Mouse (Mus musculus) 3134 (cell line): Measurements from ENCODE around the gene Snf8.
A peak's percentile ranks its signal among the peaks of the same experiment; 100 is the strongest.

Experiments used
- DNase-seq: peaks from one replicate; pipeline ENCODE4 v3.0.0-alpha.2; 2011; ENCODE audit warnings: low spot score; ENCODE audit not compliant: insufficient read length; ENCODE audit errors: extremely low read depth

Gene Snf8

DNA sequence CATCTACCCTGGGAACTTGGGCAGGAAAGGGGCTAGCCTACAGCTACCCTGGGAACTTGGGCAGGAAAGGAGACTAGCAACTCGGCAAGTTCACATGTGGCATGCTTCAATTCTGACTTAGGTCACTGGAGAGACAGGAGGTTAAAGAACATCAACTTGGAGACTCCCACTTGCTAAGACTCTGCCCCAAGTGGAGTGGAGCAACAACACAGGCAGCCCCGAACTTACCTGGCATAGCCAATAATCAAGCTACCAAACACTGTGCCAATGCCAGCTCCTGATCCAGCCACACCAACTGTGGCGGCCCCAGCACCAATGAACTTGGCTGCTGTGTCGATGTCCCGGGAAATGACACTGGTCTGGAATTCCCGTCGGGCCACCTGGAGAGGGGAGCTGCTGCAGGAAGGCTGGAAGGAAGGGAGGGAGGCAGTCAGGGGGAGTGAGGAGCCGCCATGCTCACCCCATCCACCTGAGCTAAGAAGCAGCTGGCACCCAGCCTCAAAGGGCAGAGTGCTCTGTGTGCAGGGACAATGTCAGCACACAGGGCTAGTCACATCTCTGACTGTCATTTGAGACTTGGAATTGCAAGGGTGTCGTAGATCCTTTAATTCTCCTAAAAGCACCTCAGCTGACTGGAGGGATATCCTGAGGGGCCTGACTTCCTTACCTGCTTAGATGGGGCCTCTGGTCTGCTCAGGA is 38.8 kb downstream of the Snf8 start:
- no peak for DNase-seq

DNA sequence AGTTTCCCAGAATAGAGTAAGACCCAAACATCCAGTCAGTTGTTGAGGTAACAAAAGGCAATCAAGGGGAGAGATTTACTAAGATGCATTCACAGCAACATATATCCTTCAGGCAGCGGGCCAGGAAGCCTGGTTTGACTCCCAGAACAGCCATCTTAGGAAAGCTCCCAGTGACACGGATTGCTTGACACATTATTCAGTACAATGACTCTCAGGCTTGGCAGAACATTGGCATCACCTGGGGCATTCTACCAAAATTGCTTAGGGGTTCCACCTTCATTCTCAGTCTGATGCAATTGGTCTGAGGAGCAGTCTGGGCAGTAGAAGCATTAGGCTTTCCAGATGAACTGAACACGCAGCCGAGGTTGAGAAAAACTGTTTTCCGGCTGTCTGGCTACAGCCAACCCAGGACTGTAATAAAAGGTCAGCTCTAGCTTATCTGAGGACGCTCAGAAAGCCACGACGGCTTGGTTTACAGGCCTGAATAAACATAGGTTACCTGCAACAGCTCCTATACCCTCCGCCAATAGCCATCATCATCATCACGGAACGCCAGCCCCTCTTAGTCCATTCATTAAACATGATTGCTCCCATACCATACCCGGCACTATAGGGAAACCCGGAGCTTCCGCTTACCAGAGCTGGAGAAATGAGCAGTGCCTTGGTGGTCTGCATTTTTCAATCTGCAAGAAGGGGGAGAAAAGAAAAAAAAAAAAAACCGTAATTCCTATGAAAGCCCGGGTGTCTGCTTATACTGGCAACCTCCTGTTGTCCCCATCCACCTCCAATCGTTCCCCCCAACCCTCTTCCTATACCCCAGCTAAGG is 39.9 kb downstream of the Snf8 start:
- DNase-seq, result no peak

DNA sequence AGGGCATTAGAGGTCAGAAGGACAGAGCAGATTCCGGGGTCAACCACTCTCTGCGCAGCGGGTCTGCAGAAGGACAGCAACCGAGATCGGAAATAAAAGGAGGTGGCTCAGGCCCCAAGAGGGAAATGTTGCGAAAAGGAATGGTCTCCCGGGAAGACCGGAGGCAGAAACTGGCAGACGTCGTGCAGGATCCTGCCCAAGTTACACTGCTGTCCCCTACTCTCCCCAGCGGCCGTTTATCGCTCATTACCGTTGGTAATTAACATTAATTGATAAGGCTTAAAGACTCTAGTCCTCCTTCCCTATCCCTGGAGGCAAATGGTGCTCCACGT is 40.5 kb downstream of the Snf8 start:
- DNase-seq, result no peak

DNA sequence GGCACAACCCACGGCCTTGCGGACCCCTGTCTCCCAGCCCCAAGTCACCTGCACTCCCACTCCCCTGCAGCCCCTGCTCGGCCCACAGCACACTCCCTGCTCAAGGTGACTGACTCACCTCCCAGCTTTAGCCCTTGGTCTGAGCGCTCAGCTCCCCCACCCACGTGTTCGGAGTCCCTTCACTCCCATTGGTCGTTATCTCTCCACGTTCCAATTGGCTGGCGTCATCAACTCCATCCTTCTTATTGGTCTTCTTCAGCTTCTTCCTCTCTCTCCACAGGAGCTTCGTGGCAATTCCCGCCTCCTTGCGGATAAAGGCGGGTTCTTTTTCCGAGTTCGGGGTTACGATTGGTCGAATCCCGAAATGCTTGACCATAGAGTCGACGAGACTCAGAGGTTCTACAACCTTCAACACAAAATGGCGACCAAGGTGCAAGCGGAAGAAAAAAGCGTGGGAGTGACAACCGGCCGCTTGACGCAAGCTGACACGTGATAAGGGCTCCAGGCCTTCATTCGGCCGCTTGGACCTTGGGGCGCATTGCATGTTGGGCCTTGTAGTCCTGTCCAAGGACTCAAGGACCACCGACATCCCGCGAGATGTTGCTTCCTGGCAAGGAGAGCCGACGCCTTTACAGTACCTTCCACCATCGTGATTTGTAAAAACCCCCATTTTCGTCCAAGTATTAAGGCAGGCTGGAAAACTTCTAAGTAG is 41.0 kb downstream of the Snf8 start, which contains the start of gene Atp5g1:
Atp5g1 (minus strand) TSS at position 162 of the 712 bp plus-strand sequence.
- DNase-seq, result peak; percentile 97

DNA sequence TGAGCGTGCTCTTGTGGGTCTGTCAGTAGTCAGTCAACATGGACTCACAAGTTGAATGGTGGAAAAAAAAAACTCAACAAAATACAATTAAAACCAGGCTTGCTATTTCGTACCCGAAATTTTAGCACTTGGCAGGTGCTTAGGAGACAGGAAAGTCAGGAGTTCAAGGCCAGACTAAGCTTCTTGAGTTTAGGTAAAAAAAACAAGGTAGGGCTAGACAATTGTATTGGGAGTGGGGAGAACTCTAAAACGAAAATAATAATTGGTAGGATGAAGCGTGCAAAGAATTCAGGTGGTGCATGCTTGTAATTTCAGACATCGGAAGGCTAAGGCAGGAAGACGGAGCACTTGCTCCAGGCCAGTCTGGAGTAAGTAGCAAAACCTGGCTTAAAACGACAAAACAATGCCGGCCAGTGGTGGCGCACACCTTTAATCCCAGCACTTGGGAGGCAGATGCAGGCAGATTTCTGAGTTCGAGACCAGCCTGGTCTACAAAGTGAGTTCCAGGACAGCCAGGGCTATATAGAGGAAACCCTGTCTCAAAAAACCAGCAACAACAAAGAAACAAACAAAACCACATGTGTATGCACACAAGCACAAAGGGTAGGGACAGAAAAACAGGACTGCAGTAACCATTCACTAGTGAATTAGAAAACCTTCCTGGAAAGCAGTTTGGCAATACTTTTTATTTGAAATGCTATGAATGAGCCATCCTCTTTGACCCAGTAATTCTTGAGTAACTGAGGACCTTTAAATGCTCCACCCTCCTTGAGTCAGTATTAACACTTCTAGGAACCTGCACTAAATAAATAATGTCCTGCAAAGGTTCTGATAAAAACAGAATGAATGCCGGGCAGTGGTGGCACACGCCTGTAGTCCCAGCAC is 41.8 kb downstream of the Snf8 start:
- no peak for DNase-seq

DNA sequence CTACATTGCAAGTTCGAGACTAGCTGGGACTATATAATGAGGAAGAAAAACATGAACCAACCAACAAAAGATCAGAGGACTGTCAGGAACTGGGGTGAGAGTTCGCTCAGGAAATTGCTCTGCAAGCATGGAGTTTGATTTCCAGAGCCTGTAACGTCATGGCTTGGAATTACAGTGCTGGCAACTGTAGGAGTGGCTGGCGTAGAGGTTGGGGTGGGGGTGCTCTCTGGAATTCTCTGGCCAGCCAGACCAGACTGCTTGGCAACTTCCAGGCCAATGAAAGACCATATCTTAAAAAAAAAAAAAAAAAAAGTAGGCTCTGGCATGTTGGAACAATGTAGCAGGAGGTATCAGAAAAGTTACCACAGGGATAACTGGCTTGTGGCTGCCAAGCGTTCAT is 46.1 kb downstream of the Snf8 start:
- DNase-seq, result no peak

DNA sequence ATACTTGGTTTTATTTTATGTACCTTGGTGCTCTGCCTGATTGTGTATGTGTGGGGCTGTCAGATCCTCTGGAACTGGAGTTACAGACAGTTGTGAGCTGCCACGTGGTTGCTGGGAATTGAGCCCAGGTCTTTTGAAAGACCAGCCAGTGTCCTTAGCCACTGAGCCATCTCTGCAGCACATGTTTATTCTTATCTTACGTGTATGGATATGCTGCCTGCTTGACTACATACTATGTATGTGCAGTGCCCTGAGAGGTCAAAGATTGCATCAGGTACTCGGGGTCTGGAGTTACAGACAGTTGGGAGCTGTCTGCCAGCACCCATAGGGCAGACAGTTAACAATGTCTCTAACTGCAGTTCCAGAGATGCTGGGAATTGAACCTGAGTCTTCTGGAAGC is 48.0 kb downstream of the Snf8 start:
- DNase-seq, result no peak

DNA sequence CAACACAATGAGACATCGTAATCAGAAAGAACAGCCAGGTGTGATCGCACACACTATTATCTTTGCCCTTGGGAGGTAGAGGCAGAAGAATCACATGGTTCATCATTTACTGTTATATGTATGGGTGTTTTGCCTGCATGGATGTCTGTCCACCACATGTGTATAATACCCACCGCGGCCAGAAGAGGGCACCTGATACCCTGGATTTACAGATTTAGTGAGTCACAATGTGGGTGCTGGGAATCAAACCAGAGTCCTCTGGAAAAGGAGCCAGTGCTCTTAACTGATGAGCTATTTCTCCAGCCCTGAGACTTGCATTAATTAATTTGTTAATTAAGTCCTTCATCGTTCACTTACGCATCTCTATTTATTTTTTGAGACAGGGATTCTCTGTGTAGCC is 53.3 kb downstream of the Snf8 start:
- DNase-seq, result no peak

DNA sequence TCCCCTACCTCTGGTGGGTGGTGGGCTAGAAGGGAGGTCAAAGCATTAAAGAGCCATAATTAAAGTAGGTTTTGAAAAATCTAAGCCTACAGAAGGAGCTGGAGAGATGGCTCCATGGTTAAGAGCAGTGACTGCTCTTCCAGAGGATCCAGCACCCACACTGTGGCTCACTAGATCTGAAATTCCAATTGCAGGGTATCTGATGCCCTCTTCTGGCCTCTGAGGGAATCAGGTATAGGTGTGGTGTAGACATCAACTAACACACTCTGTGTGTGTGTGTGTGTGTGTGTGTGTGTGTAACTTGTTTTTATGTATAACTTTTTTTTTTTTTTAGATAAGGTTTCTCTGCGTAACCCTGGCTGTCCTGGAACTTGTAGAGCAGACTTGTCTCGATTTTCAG is 56.4 kb downstream of the Snf8 start:
- DNase-seq, result peak; percentile 19

DNA sequence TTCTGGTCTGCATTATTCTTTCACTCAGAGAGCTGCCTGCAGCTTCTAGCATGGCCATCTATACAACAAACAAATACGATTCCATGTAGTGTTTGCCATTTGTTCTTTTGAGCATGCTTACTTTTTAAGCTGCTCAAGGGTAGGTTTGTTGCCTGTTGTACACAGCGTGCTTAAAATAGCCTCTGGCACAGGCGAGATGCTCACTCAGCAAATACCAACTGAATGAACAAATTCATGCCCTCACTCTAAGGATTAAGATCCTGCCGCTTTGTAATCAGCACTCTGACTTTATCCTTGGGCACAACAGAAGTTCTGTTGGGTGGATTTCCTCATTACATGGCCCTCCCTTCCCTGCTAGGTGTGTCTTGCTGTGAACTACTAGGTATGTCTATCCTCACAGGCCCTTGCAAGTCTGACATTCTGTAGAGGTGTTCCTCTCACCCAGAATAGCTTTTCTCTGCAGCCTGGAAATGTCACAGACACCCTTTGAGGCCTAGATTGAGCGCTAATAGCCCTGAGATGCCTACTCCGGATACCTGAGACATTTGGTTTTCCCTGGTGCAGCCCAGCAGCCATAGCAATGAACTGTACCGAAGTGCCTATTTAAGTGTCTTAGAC is 58.1 kb downstream of the Snf8 start:
- DNase-seq, result no peak

DNA sequence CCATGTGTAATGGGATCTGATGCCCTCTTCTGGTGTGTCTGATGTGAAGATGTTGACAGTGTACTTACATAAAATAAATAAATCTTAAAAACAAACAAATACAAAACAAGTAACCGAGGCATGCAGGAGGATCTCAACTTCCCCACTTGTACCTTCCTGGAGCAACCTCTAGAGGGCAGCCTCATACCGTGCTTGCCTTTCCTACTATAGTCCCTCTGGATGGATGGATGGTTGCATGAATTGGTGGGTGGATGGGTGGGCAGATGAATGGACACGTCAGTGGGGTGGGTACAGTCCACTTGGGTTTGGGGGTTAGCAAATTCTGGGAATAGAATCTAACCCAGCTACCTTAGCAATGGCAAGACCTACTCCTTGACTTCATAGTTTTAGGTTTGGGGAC is 58.7 kb downstream of the Snf8 start:
- peak; percentile 23 for DNase-seq
